Mouse (Mus musculus) bone marrow macrophage, adult 2 months (primary cell): ENCODE data around the gene Cdadc1. TPM values are rescaled to one million over a fixed set of nuclear protein-coding genes. Genes with fewer than 3 reads are reported as not detected.

Source experiments
- H3K27ac ChIP-seq: 2 replicates; pipeline ENCODE4 v1.5.1; 2012; ENCODE audit warnings: low read depth, low read length; ENCODE audit not compliant: insufficient read depth
- H3K4me1 ChIP-seq: 2 replicates; pipeline ENCODE4 v1.6.1; 2012; ENCODE audit warnings: low read length; ENCODE audit not compliant: control insufficient read depth, insufficient read depth
- H3K4me3 ChIP-seq: 2 replicates; pipeline ENCODE4 v1.5.1; 2012; ENCODE audit warnings: mild to moderate bottlenecking, low read length, moderate library complexity; ENCODE audit not compliant: insufficient read depth
- CTCF ChIP-seq: IDR thresholded peaks from 2 replicates; pipeline ENCODE4 v1.5.1; 2012; ENCODE audit warnings: low read depth, mild to moderate bottlenecking, low read length, moderate library complexity
- POLR2A ChIP-seq: IDR thresholded peaks from 2 replicates; pipeline ENCODE4 v1.6.1; 2012; ENCODE audit warnings: mild to moderate bottlenecking, low read depth, low read length, borderline replicate concordance
- polyA plus RNA-seq: library from polyadenylated mRNA; stranded (reverse); fragments of >200 nt; gene quantifications from 2 replicates; pipeline ENCODE4 v1.2.4, GENCODE M21; 2012; ENCODE audit not compliant: missing spikeins, insufficient read depth, insufficient read length

The Cdadc1 gene
- polyA plus RNA-seq, 1 experiment = 29.4 TPM

DNA sequence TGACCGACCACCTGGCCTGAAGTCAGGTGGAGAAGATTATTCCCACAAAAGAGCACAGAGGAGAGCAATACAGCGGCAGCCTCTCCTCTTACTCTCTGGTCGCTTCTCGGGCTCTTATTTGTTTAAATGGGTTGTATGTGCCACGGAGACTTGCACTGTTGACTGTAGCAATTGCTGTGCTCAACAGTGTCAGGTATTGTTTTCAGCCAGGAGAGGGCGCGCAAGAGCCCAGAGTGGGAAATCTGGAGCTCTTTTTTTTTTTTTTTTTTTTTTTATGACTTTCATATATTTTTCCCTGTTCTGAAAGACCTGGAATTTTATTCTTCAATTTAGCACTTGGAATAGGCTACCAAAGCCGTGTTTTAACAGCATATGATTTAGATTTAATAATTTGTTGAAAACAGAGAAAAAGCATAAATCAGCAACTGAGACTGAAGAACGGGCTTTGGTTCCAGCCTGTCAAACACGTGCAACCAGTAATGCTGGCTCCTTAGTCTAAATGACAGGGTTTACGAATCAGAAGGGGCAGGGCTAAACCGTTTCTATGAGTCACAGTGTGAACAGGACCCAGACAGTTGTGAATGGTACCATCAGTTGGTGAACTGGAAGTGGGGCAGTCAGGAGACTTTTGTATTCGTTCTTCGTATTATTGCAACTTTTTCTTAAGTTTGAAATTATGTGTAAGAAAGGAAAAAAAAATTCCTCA, 15.3 kb upstream of the Cdadc1 start:
- H3K27ac ChIP-seq = no peak overlapping the region
- no peaks in the 10 kb centered on the region for H3K4me1 ChIP-seq
- H3K4me3 ChIP-seq = no peak overlapping the region
- TF ChIP-seq CTCF (peak; percentile 76), POLR2A (no peak)

DNA sequence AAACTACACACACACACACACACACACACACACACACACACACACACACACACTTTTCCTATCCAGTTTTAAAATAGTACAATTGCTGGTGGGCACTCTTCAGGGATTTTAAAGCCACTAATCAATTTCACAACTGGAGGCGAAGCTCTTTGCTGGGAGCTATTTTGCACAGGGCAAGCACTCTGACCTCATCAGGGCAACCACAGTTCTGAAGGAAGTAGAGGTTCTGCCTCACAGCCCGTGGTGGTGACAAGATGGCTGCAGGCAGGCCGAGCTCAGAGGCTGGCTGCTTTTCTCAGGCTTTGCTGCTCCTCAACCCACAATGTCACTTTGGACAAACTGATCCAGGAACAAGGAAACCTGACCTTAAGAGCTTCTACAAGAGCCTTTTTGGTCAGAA, 9.3 kb upstream of the Cdadc1 start:
- no peaks in the 10 kb centered on the region for H3K4me1 ChIP-seq
- no peak for TF ChIP-seq POLR2A
- no peak for TF ChIP-seq CTCF
- H3K4me3 ChIP-seq = no peak overlapping the region
- no peak overlapping the region for H3K27ac ChIP-seq

DNA sequence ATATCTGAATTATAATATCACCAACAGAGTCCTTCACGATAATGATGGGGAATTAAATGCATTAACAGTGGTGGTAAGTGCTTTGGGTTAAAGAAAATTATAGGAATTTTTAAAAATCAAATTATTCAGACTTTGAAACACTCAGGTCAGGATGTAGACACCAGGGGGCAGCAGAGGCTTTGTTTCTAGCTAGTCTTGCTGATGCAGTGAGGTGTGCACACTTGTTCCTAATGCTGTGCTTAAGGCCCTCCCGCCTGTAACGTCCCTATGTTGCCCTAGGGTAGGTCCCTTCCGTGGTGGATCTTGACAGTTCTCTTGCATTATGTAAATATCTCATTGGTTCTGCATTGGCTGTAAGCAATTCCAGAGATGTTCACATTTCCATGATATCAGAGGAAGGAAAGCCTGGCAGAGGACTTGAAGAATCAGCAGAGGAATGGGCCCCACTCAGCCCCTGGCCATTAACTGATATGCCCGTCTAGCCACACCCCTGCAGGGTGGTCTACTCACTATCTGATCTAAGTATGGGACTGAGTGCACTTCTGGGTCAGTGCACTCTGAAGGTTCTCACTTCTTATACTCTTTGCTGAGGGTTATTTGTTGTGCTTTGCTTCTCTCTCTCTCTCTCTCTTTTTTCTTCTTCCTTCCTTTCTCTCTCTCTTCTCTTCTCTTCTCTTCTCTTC, 8.1 kb upstream of the Cdadc1 start:
- Histone ChIP-seq H3K27ac (no peak overlapping the region), H3K4me3 (no peak overlapping the region), H3K4me1 (no peaks in the 10 kb centered on the region)
- TF ChIP-seq CTCF (peak; percentile 48), POLR2A (no peak)

DNA sequence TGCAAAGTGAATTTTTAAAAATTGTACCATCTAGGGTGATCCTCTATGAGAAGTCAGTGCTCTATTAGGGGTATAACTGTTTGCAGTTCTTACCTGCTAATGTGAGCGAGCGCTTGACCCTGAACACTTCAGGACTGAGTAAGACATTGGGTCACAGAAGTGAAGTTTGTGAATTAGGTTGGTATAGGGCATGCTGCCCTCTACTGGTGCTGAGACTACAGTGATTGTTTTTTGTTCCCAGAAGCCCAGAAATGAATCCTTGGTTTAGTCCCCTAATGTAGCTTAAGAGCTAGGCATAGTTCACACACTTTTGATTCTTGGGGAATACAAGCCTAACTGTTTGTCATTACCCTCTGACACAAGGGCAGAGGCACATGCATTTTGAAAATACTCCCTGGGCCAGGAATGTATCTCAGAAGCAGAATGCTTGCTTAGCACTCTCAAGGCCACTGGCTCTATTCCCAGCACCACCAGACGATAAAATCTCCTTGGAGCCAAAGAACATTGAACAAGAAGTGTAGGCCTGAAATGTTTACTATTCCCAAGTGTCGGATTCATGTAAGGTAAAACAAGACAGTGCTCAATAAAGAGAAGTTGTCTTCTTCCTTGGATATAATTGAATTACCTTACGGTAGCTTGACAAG, 6.4 kb upstream of the Cdadc1 start:
- Histone ChIP-seq H3K4me1 (no peaks in the 10 kb centered on the region), H3K27ac (no peak overlapping the region)
- TF ChIP-seq CTCF (no peak), POLR2A (no peak)

DNA sequence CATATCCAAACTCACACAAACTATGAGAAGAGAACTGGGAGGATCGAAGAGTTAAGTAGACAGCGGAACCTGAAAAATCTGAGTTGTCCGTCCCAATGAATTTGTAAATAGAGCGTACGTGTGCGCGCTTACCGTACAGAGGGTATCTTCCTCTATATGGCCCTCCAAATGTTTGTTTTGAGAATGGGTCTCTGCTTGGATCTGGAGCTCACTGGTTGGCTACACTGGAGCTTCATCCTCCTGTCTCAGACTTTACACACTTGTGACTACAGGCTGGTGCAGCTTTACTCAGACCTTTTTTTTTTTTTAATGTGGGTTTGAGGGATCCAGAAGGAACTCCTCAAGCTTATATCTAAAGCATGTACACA, 485 bp upstream of the Cdadc1 start:
- peak overlapping the region; percentile 87 for H3K4me3 ChIP-seq
- peaks cover 3% of the 10 kb centered on the region; the same call in 1 of the 2 replicates for H3K4me1 ChIP-seq
- H3K27ac ChIP-seq = peak overlapping the region; percentile 53; the same call in 1 of the 2 replicates

More for the DNA sequence above, 6.4 kb upstream of the Cdadc1 start:
- H3K4me3 ChIP-seq = no peak overlapping the region

DNA sequence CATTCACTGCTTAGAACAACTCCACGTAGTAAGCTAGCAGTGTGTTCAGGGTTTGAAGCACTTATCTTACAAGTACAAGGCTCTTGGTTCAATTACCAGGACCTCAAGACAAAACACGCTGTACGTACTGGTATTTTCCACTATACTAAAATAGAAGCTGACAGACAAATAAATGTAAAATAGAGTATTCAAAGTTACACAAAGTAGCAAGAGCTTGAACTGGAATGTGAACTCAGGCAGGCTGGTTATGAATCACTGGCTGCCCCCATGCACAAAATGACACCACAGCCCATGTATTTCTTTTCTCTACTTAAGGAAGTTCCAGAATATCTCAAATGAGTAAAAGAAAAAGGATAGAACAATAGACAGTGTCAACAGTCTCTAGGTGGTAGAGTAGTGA, 2.8 kb downstream of the Cdadc1 start:
- H3K27ac ChIP-seq = no peak overlapping the region
- peaks cover 3% of the 10 kb centered on the region; the same call in 1 of the 2 replicates for H3K4me1 ChIP-seq
- TF ChIP-seq CTCF (no peak), POLR2A (no peak)
- H3K4me3 ChIP-seq = no peak overlapping the region

More for the DNA sequence above, 485 bp upstream of the Cdadc1 start:
- no peak for TF ChIP-seq POLR2A
- no peak for TF ChIP-seq CTCF

DNA sequence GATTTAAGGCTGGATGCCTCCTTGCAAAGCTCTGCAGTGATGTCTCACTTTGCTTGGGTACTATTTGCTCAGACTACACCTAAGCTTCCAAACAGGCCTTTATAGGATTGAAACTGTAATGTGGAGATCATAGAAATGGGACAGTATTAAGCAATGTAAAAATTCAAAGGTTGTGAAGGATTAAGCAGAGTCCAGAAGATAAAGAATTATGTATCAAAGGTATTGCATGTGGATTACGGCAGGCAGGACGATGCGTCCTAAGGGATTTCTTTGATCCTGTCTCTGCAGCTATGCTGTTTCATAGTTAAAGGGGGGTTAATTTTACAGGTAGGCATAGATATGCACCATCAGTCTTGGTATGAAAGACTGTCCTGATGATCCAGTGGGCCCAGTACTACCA, 5.2 kb downstream of the Cdadc1 start:
- TF ChIP-seq CTCF (no peak), POLR2A (no peak)
- Histone ChIP-seq H3K4me1 (peaks cover 3% of the 10 kb centered on the region; the same call in 1 of the 2 replicates), H3K27ac (no peak overlapping the region), H3K4me3 (no peak overlapping the region)

DNA sequence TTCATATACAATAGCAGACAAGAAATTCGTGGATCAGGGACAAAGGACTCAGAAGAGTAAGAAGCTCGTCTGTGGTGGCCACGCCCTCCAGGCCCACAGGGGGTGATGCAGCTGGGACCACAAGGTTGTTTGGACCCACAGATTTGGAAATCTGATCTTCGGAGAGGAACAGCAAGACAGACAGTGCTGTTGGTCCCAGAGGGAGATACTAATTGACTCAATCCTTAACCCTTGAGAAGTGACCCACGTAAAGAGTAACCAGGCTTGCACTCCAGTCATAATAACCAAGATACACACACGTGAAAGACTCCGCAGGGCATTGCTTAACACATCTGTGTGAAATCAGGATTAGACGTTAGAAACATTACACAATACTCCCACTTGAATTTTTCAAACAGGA, 5.9 kb downstream of the Cdadc1 start:
- TF ChIP-seq POLR2A (no peak), CTCF (no peak)
- no peak overlapping the region for H3K4me3 ChIP-seq
- no peak overlapping the region for H3K27ac ChIP-seq
- H3K4me1 ChIP-seq = peaks cover 3% of the 10 kb centered on the region; the same call in 1 of the 2 replicates

DNA sequence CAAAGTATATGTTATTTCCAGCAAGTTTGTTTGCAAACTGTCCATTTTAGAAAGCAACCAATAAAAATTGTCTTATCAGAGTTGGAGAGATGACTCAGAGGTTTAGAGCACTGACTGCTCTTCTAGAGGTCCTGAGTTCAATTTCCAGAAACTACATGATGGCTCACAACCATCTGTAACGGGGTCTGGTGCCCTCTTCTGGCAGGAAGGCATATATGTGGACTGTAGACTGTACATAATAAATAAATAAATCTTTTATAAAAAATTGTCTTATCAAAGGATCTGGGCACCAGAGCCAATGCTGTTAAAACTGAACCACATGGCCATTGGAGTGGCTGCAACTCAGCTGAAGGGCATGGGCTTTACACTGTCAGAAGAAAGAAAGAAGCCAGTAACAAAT, 7.1 kb downstream of the Cdadc1 start:
- H3K4me3 ChIP-seq = no peak overlapping the region
- H3K4me1 ChIP-seq = no peaks in the 10 kb centered on the region
- TF ChIP-seq POLR2A = no peak
- no peak for TF ChIP-seq CTCF
- no peak overlapping the region for H3K27ac ChIP-seq

DNA sequence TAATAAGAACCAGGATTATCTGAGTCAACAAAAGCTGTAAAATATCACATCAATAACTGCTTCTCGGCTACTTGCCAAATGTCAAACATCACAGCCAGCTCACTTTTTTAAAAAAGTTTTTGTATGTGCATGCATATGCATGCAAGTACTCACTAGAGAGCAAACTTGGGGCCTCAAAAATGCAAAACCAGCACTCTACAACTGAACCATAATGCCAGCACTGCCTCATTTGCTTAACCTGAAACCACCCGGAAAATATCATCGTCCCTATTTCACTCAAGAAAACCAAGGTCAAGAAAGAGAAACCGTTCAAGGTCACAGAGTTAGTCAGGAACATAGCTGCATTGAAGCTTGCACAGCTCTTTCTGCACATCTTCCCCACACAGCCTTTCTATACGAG, 21.4 kb downstream of the Cdadc1 start:
- TF ChIP-seq POLR2A (no peak), CTCF (no peak)
- H3K27ac ChIP-seq = no peak overlapping the region
- H3K4me1 ChIP-seq = no peaks in the 10 kb centered on the region

More for the DNA sequence above, 21.4 kb downstream of the Cdadc1 start:
- no peak overlapping the region for H3K4me3 ChIP-seq
